Mouse (Mus musculus): ENCODE data around the gene Robo2.

DNA sequence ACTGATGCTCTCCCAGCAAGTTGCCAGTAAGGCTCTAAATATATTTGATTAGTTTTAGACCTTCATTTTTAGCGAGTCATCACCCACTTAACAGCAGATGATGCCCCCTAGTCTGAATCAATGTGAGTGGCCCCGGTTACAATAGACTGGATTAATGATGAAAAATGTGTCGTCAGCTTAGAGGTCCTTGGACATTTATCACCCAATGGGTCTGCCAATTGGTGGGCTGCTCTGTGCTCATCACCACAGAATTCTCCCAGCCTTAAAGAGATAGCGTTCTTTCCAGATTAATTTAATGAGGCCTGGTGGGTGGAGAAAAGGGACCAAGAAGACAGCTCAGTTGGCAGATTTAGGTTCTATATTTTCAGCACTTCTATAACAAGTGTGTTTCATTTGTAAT is 138.6 kb downstream of the Robo2 start:
- no peak for TF ChIP-seq POLR2A (IDR thresholded peaks at IDR 0.05; ENCODE audit: borderline replicate concordance, low read depth, low read length)
- no peak for TF ChIP-seq CTCF (IDR thresholded peaks at IDR 0.05; ENCODE audit: low read depth, low read length)
